Mouse (Mus musculus) embryonic fibroblast, embryonic 13.5 days (primary cell): ENCODE results near the gene Slc7a11.

Experiments
- CTCF ChIP-seq: IDR thresholded peaks from 2 replicates; pipeline ENCODE4 v1.5.1; 2011; ENCODE audit warnings: mild to moderate bottlenecking, control low read depth, low read length, moderate library complexity, borderline replicate concordance; ENCODE audit not compliant: insufficient read depth
- POLR2A ChIP-seq: IDR thresholded peaks from 2 replicates; pipeline ENCODE4 v1.6.1; 2011; ENCODE audit warnings: low read depth, mild to moderate bottlenecking, control low read depth, low read length, moderate library complexity

GRCm38 (mm10) chr3:50235990-50236389, 207.4 kb downstream of the Slc7a11 start:
- TF ChIP-seq CTCF (no peak), POLR2A (no peak)
